Mouse (Mus musculus): ENCODE data around the gene Baiap2l2. TPM values are rescaled to one million over a fixed set of nuclear protein-coding genes. Genes with fewer than 3 reads are reported as not detected.

Baiap2l2 gene
- total RNA-seq, 2 experiments from 2014 or later: not detected

DNA sequence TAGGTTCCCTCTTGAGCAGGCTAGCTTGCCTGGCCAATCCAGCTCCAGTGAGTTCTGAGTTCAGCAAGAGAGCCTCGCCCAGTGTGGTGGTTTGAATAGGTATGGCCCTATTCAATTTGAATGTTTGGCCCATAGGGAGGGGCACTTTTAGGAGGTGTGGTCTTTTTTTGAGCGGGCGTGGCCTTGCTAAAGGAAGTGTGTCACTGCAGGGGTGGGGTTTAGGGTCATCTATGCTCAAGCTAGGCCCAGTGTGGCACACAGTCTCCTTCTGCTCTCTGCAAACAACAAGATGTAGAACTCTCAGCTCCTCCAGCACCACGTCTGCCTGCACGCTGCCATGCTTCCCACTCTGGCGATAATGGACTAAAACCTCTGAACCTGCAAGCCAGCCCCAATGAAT, 21.6 kb downstream of the Baiap2l2 start:
- no peak for ATAC-seq (replicated peaks; ENCODE audit: poor library complexity, severe bottlenecking)

GRCm38 (mm10) chr15:79262786-79263309, 22.5 kb downstream of the Baiap2l2 start:
- ATAC-seq (replicated peaks; ENCODE audit: poor library complexity, severe bottlenecking): no peak

DNA sequence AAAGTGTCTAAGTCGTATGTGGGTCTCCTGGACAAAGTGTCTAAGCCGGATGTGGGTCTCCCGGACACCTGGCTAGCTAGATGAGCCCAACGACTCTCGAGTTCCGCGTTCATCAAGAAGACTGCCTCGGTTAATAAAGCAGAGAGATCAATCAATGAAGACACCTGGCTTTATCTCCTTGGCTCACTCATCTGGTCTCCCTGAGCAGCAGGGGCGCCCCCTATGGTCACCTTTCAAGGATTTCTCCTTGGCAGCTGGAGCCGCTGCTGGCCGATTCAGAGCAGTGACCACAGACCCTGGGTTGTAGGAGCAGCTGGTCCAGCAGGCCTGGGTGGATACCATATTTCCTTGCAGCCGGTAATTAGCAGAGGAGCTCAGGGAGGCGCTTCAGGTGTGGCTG, 23.0 kb downstream of the Baiap2l2 start:
- ATAC-seq (replicated peaks; ENCODE audit: poor library complexity, severe bottlenecking): 0 out of 2 replicates have a peak, but pooled peaks have one; percentile 24

- 0 out of 2 replicates have a peak, but pooled peaks have one; percentile 23 for ATAC-seq (replicated peaks; ENCODE audit: poor library complexity, severe bottlenecking)
Measured at GRCm38 (mm10) chr15:79261757-79262156, 23.6 kb downstream of the Baiap2l2 start.

DNA sequence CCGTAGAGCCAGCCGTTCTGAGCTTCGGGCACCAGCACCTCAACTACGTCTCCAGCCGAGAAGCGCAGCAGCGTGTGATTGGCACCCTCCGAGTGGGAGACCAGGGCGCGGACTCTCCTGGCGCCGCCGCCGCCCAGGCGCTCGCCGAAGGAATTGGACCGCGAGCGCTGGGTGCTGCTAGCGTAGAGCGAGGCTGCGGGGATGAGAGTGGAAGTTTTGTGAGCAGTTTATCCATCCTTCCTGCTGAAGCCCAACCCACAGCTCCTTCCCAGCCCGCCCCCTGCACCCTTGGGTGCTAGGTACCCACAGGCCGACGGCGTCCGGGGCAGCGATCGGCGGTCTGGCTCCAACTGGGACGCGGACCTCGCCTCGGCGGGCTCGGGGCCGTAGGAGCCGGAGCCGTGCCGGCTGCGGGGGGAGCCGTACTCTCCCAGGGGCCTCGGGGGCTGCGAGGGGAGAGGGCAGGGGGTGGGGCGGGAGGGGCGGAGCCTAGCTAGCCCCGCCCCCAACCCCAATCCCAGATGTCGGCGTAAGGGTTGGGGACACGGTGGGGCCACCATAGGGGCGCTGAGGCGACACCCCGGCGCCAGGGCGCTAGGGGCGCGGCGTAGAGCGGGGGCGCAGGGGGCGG, 24.1 kb downstream of the Baiap2l2 start:
- ATAC-seq (replicated peaks; ENCODE audit: poor library complexity, severe bottlenecking): peak; percentile 20

- no peak for ATAC-seq (replicated peaks; ENCODE audit: poor library complexity, severe bottlenecking)
Measured at GRCm38 (mm10) chr15:79258521-79258920, 26.8 kb downstream of the Baiap2l2 start.

GRCm38 (mm10) chr15:79254661-79255060, 30.7 kb downstream of the Baiap2l2 start, which contains the start of gene Slc16a8:
Slc16a8 (minus strand) TSS chr15:79254761.
- no peak for ATAC-seq (replicated peaks; ENCODE audit: poor library complexity, severe bottlenecking)

- no peak for ATAC-seq (replicated peaks; ENCODE audit: poor library complexity, severe bottlenecking)
Measured at GRCm38 (mm10) chr15:79252580-79252979, 32.8 kb downstream of the Baiap2l2 start.

- ATAC-seq (replicated peaks; ENCODE audit: poor library complexity, severe bottlenecking): no peak
Measured at GRCm38 (mm10) chr15:79251781-79252491, 33.4 kb downstream of the Baiap2l2 start.

DNA sequence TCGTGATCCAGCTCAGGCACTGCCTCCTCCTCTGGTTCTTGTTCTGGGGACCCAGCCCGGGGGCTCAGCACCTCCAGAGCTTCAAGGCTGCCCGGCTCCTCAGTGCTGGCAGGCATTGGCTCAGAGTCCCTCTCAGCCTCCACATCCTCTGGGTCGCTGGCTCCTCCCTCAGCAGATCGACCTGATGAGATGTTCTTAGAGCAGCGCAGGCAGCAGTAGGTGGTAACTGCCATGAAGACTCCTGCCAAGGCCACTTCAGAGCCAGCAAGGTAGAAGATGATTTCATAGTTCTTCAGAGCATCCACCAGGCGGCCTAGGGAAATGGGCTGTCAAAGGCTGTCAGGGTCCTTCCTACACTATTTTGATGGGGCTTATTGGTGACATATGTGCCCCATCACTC, 34.2 kb downstream of the Baiap2l2 start:
- no peak for ATAC-seq (replicated peaks; ENCODE audit: poor library complexity, severe bottlenecking)

- no peak for ATAC-seq (replicated peaks; ENCODE audit: poor library complexity, severe bottlenecking)
Measured at GRCm38 (mm10) chr15:79250236-79250635, 35.1 kb downstream of the Baiap2l2 start.

GRCm38 (mm10) chr15:79245321-79245720, 40.0 kb downstream of the Baiap2l2 start:
- no peak for ATAC-seq (replicated peaks; ENCODE audit: poor library complexity, severe bottlenecking)

- ATAC-seq (replicated peaks; ENCODE audit: poor library complexity, severe bottlenecking): no peak
Measured at GRCm38 (mm10) chr15:79244071-79244893, 41.1 kb downstream of the Baiap2l2 start.

DNA sequence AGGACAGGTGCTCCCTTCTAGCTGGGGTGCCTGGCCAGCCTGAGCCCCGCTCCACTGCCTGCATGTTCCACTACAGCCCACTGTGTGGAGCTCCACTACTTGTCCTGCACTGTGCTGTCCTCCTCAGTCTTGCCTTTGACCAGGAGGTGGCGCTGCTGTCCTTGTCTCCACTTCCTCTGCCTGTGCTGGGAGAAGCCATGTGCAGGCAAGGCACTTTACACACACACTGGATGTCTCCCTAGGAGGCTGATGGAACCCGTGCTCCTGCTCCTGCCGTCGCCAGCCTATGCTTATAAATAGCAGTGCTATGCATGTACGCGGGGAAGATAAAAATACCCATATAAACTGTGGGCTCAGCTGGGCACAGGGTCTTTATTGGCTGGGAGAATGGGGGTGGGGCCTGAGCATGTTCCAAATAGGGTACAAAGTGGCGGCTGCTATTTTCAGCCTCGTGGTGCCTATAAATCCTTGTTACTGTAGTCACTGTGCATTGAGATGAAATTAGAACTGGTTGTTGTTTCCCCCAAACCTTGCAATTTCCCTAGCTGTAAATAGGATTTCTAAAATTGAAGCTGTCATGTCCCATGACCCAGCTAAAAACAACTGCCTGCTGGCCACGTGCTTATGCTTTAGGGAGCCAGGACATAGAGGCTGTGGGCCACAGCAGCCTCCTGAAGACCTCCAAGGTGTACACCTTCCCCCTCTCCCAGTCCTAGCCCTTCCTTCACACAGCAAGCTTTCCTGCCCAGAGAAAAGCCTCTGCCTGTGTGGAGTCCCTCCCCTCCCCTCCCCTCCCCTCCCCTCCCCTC, 41.9 kb downstream of the Baiap2l2 start:
- ATAC-seq (replicated peaks; ENCODE audit: poor library complexity, severe bottlenecking): peak; percentile 98

DNA sequence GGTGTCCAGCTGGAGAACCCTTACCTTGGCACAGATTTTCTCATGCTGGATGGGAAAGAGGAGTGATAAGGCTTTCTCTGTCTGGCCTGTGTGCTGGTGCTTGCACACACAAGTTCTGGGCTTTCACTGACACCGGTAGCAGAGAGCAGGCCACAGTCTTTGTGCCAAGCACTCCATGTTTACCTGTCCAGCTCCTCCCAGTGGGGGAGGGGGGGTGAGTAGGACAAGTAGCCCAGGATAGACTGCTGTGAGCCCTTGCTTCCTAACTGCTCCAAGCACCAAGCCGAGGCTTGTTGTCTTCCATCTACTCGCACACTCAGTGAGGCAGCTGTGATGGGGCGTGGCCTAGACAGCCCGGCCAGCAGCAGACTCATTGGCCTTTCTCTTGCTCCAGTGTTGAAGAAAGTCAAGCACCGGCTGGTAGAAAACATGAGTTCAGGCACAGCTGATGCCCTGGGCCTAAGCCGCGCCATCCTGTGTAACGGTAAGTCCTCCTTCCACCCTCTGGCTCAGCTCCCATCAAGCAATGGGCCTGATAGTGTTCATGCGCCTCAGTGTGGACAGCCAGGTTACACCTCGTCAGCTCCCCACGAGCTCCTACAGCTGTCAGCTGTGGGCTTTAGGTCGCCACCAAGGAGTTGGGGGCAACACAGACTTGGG, 42.6 kb downstream of the Baiap2l2 start:
- no peak for ATAC-seq (replicated peaks; ENCODE audit: poor library complexity, severe bottlenecking)

DNA sequence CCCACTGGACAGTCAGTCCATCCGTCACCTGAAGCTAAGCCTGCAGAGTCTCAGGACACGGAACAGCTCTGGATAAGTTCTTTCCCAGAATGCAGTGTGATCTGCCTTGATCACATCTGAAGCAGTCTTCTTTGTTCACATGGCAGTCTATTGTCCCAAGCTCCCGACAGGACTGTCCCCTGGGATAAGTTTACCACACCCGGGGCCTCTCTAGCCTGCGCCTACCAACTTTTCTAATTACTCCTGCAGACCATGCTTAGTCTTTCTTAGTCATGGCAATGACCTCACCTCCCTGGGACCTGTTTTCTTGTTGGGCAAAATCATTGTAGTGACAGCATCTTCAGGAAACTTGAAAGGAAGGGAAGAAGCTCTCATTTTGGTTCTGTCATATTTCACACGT, 47.3 kb downstream of the Baiap2l2 start:
- no peak for ATAC-seq (replicated peaks; ENCODE audit: poor library complexity, severe bottlenecking)

DNA sequence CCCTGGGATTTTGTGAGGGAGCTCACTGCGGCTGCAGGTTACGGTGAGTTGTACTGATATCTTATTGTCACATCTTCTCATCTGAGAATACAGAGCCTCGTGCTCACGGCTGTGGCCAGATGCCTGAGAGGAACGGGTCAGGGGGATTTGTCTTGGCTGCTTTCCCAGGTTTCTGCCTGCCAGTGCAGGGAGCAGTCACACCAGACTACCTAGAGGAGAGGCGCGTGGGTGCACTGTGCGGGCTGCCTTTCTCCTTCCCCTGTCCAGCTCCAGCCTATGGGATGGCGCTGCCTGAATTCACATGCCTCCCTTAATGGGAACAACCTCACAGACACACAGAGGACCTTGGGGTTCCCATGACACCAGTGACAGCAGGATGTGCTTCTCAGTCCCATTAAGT, 50.1 kb downstream of the Baiap2l2 start:
- no peak for ATAC-seq (replicated peaks; ENCODE audit: poor library complexity, severe bottlenecking)

DNA sequence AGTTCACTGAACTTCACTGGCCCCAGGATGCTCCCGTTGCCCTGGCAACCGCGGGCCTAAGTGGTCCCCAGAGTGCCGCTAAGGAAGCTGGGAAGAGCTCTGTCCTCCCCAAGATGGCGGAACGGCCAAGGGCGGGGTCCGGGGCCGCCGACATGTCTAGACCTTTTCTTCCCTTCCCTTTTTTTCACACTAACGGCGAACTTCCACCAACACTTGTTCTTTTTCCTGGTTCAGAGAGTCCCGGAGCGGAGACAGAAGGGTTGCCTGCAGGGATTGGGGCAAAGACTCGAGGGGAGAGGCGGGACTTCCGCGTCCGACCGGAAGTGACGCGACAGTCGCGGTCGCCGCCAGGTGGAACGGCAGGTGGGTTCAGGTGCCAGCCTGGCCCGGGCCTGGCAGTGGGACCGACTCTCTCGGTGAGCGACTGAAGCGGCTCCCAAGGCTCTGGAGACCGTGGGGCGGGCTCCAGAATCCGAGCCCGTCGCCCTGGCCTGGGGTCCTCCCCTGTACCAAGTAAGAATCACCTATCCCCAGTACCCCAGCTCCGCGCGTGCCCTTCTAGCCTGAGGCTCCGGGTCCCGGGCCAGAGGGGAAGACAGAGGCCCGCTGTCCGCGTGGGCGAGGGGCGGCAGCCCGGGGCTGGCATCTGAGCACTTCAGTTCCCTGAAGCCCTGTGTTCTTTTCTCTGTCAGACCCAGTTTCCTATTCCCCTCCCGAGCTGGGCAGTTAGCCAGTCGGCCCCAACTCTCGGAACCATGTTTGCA, 56.1 kb downstream of the Baiap2l2 start, which contains the start of the genes Pick1 and Gm49486:
Gene Pick1 (plus strand): TSS at position 116 of the 764 bp plus-strand sequence.
Gene Gm49486 (plus strand): TSS at position 334 of the 764 bp plus-strand sequence.
- peak; percentile 81 for ATAC-seq (replicated peaks; ENCODE audit: poor library complexity, severe bottlenecking)

All from granulocyte monocyte progenitor cell, adult 5-6 weeks (primary cell).